Mouse (Mus musculus) layer of hippocampus, postnatal 25 days (tissue): Measurements from ENCODE around the gene Pdpn. TPM values are rescaled to one million over a fixed set of nuclear protein-coding genes. Genes with fewer than 3 reads are reported as not detected.
"Not testable (repeated sequence)": the region's sequence is repeated elsewhere in the genome, so short reads cannot be mapped to it uniquely, and the experiment has no call there.

Experiments used
- DNase-seq, 2 experiments: peaks; one replicate each; pipeline ENCODE4 v3.0.0; 2022; ENCODE audit warnings: mixed read lengths in 2 of 2, low spot score in 1 of 2; ENCODE audit errors: extremely low spot score in 1 of 2
- total RNA-seq, 2 experiments: library from RNA; stranded (reverse); gene quantifications; 2 replicates each; pipeline ENCODE4 v1.2.3; 2021

The Pdpn gene
- 10 to 100 TPM; 16.4 to 19.5 TPM for total RNA-seq

DNA sequence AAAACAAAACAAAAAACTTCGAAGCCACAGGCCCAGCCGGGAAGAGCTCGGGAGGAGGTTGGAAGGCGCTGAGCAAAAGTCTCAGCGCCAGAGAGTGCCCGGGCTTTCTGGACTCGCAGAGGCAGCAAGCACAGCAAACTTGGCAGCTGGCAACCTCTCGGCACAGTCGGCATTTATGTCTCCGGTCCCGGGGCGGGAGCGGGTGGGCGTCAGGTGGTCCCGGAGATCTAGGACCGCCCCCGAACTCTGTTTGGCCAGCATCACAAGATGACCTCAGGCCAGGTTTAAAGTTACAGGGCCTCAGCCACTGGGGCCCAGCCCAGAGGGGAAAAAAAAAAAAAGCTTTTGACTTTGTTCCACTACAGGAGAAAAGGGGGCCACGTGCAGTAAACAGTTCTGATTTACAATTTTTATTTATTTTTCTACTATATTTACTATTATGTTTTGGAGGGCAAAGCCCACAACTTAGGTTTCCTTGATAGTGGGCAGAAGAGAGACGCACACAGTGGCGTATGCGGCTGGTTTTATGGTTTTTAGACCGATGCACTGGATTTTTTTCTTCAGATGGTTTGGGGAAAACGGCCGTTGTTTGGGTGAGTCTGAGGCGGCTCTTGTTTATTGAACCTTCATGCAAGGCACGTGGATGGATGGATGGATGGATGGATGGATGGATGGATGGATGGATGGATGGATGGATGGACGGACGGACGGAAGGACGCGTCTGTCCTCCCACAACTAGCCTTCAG, at the start of gene Pdpn:
Gene Pdpn (minus strand): TSS at position 240 of the 746 bp plus-strand sequence.
- DNase-seq: peak in 1 of 2 experiments; percentile 23

DNA sequence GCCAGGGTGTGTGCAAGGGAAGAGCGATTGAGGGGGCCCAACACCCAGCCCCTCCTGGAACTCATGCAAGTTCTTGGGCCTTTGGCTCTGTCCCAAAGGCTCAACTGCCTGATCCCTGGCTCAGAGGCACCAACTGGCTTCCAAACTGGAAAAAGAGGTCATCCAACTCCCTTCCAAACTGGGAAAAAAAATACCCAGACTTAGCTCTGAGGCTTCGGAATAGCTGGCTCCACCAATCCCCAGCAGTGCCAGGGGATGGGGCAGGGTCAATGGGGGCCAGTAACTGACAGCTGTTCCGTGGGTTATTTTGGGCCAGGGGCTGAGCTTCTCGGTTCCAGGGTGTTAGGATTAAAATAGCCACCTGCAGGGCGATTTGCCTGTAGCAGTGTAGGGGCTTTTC, 49.3 kb upstream of the Pdpn start:
- no peak for DNase-seq

GRCm38 (mm10) chr4:143345491-143345890, 46.1 kb upstream of the Pdpn start:
- not testable (repeated sequence) for DNase-seq

GRCm38 (mm10) chr4:143341470-143341869, 42.1 kb upstream of the Pdpn start:
- no peak for DNase-seq

DNA sequence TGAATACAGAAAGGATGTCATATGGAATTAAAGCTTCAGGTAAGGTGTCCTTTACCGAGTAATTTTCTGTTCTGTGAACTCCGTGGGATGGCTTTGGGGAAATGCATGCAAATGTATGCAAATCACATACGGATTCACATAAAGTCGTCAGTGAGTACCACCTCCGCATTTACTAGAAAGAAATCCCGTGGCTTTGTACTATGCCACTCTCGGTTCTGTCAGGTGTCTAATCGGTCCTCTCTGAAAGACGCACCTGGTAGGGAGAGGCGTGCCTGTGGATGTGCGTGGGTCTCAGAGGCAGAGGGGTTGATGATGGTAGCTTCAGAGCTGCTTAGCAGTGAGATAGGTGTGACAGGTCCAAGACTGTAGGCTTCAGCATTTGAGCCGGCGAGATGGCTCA, 40.4 kb upstream of the Pdpn start:
- DNase-seq: no peak

- no peak for DNase-seq
Measured at GRCm38 (mm10) chr4:143336096-143336495, 36.7 kb upstream of the Pdpn start.

- DNase-seq: no peak
Measured at GRCm38 (mm10) chr4:143334995-143335394, 35.6 kb upstream of the Pdpn start.

DNA sequence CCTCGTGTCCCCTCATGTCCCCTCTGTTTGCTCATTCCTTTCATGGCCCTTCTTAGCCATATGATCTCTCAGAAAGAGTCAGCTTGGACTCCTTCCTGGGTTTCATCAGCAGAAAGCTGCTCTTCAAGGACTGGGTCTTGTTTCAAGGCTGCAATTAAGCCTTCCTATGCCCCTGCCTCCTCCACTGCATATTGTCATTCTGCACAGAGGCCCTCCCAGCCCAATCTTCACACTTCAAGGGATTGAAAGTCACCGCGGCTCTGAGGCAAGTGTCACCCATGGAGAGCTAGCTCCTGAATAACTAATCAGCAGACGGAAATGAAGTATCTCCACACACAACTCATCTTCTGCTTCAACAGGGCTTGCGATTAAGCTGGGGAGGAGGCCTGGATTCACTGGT, 34.8 kb upstream of the Pdpn start:
- DNase-seq: no peak

DNA sequence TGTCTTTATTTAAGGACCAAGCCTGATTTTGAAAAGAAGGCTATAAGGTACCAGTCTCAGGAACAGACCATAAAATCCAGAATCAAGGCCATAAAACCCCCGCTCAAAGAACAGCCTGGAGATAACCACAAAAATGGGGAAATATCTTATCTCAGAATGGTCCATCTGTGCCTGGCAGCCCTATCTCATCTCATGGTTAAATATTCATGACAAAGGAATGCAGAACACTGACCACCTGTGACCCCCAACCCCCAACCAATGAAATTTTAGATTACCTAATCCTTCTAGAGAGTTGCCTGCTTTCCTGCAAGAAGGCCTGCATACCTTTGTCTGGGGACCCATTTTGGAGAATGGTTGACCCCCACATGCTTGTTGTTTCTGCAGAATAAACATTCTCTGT, 32.4 kb upstream of the Pdpn start:
- no peak for DNase-seq

- DNase-seq: no peak
Measured at GRCm38 (mm10) chr4:143330566-143330965, 31.2 kb upstream of the Pdpn start.

DNA sequence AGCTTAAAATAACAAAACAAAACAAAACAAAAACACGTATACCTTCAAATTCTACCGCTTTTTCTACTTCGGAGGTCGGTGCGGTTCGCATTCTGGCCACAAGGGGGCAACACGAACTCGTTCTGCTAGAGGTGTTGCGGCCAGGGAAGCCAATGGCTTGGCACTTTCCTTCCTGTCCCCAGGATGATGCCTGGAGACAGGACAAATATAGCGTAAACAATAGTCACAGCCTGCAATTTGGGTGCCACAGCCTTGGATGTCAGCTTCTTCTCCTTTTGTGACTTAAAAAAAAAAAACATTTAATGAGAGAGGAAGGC, 26.2 kb upstream of the Pdpn start:
- DNase-seq: peak; percentile 80 to 97

DNA sequence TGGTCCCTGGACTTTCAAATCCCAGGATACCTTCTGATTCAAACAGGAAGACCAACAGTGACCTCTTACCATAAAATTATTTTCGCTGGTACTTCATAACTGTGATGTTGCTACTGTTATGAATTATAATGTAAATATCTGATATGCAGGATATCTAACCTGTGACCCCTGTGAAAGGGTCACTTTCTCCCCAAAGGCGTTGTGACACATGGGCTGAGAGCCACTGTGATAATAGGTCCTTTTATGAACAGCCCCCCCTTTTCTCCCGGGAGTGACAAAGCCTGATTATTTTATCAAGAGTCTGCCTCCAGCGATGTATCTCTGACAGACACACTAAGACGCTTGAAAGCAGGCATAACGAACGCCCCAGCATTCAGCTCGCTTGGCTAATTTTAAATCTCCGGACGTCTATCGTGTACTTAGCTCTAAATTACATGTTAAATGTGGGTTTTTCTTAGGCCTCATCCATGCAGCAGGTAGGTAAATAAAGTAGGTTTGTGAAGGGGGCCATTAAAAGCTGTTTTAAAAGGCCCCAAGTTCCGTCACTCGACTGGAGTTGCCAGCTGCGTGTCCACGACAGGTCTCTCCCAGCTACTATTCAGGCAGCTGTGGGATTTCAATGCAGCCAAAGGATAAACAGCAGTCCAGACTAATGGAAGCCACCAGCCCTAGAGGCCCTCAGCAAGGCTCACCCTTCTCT, 25.7 kb upstream of the Pdpn start:
- DNase-seq: no peak

DNA sequence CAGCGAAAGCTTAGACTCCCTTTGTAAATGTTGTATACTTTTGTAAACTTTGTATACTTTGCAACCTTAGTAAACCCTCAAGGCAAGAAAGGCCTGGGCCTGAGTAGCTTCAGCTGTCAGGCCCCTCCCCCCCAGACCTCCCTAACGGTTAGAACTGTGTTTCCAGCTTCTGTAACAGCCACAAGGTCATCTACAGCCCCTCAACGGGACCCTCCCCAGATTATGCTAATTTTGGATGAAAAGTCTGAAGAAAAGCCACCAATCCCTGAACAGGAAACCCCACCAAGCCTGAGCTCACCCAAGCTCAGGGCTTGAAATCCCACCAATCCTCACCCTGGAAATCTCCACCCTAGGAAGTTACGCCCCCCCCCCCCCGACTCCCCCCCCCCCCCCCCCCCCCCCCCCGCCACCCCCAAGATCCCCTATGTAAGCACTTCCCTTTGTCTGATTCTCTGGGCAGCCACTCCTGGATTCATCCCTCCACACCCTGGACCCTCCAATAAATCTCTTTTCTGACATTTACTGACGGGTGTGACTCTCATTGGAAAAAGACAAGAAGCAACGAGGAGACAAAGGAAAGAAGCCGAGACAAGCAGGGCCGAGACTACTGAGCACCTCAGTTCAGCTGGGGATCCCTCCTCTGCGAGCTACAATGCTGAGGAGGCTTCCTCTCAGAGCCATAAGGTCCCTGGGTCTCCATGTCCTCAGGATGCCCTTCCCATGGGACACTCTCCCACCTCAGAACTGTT, 25.0 kb upstream of the Pdpn start:
- DNase-seq: no peak

- no peak for DNase-seq
Measured at GRCm38 (mm10) chr4:143313299-143313698, 13.9 kb upstream of the Pdpn start.

- peak in 1 of 2 experiments; percentile 35 for DNase-seq
Measured at GRCm38 (mm10) chr4:143311341-143311740, 12.0 kb upstream of the Pdpn start.

DNA sequence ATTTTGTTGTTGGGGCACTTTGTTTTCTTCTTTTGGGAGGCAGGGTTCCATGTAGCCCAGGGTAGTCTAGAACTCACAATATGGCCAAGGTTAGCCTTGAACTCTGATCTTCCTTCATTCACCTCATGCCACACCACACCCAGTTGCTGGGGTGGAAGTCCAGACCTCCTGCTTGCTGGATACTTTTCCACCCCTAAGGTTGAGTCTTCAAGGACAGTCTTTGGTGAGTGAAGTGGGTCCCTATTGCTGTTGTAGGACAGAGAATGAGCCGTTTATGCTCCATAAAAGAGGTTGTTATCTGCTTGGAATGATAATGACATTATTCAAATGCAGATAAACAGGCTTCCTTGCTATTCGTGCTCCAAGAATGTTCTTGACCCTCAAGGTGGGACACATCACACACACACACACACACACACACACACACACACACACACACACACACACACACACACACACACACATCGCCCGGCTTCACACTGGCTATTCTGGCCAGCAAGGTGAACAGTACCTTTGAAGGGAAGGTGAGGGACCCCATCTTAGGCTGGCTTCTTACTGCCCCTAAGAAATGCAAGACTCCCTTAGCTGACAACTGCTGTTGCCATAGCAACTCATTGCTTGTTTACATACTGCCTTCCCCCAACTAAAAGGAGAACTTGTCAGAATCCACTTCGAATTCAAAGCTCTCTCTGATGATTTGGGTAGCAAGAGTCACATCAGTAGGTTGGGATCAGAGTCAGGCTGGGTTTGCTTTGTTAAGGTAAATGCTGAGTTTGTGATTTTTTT, 6.8 kb upstream of the Pdpn start:
- DNase-seq: no peak

DNA sequence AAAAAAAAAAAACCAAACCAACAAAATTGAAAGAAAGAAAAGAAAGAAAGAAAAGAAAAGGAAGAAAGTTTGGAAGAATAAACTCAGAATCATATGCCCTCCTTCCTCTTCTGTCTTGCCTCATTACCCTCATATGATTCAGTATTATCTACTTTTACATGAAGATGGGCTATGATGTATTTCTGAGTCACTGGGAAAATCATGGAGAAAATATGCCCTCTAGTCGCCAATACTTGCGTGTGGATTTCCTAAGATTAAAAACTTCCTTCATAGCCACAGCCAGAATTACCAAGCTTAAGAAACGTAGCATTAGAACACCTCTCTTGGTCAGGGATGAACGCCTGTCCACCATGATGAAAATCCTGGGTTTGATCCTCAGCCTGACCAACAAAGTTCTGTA, 5.7 kb upstream of the Pdpn start:
- no peak for DNase-seq

- DNase-seq: no peak
Measured at GRCm38 (mm10) chr4:143302279-143302890, 3.0 kb upstream of the Pdpn start.

DNA sequence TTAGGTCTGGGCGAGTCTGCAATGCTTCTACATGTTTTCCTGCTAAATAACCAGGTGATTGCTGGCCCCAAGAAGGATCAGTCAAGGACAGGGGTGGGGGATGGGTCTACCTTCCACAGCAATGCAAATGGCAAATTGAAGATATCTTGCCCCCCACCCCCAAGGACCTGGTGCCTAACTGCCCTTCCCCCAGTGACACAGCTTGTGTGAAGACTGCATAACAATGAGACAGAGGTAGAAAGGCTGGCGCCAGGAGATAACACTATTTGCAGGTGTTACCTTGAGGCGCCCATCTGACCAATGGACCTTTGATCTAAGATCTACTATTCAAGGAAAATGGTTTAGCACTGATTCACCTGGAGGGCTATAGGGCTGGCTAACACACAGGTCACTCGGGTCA, 2.5 kb upstream of the Pdpn start:
- DNase-seq: no peak

GRCm38 (mm10) chr4:143301042-143301441, 1.7 kb upstream of the Pdpn start:
- DNase-seq: no peak
